Mouse (Mus musculus) small intestine, adult 2 months (tissue): ENCODE measurements at regions not wholly inside any gene's neighbourhood (a gene's known extent, or its start where the extent isn't known, plus 50 kb on each side); places are given as distances from the start of the nearest gene placed in this dataset.

Experiments used
- H3K27ac ChIP-seq: fragments of 200-500 bp; 2 replicates; pipeline ENCODE4 v1.5.1; 2012; ENCODE audit warnings: low read depth, low read length, control low read depth, inconsistent platforms; ENCODE audit not compliant: insufficient read depth
- H3K27me3 ChIP-seq: fragments of 200-500 bp; 2 replicates; pipeline ENCODE4 v1.6.1; 2012; ENCODE audit warnings: mild to moderate bottlenecking, moderate library complexity, low read length, inconsistent platforms; ENCODE audit not compliant: control insufficient read depth, insufficient read depth
- H3K36me3 ChIP-seq: fragments of 200-500 bp; 2 replicates; pipeline ENCODE4 v1.6.1; 2012; ENCODE audit warnings: mild to moderate bottlenecking, low read length, control low read depth, inconsistent platforms; ENCODE audit not compliant: control insufficient read depth, insufficient read depth
- H3K4me1 ChIP-seq: fragments of 200-500 bp; 2 replicates; pipeline ENCODE4 v1.6.1; 2012; ENCODE audit warnings: low read length, inconsistent platforms, mixed read lengths; ENCODE audit not compliant: control insufficient read depth, insufficient read depth, insufficient read length
- H3K4me3 ChIP-seq: fragments of 200-500 bp; 2 replicates; pipeline ENCODE4 v1.5.1; 2012; ENCODE audit warnings: low read depth, mild to moderate bottlenecking, control low read depth, inconsistent platforms, low read length, moderate library complexity
- CTCF ChIP-seq: fragments of 200-500 bp; IDR thresholded peaks from 2 replicates; pipeline ENCODE4 v1.5.1; 2012; ENCODE audit warnings: low read depth, mild to moderate bottlenecking, control low read depth, inconsistent platforms, low read length, moderate library complexity, mixed read lengths; ENCODE audit not compliant: insufficient replicate concordance, insufficient read length; ENCODE audit errors: extremely low read depth
- POLR2A ChIP-seq: fragments of 200-500 bp; IDR thresholded peaks from 2 replicates; pipeline ENCODE4 v1.6.1; 2012; ENCODE audit warnings: low read depth, mild to moderate bottlenecking, control low read depth, inconsistent platforms, low read length, moderate library complexity
- WGBS: fragments of 180-500 bp; shearing (Covaris S2); methylation state at CpG from one replicate; pipeline ENCODE4 v1.1.7; 2018; 5-methylcytosine and 5-hydroxymethylcytosine counted together

DNA sequence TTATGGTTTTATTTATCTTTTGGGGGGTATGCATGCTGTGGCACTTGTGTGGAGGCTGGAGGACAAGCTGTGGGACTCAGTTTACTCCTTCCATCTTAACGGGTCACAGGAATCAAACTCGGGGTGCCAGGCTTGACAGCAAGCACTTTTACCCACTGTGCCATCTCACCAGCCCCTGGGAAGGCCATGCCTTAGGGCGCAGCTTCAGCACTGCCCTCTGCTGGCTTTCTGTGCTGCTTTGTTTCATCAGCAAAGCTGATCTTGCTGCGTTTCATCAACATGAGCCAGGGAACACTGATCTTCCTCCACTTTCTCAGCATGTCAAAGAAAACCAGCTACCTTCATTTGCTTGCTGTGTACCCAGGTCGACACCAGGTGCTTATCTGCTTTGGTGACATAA is 2086.6 kb downstream of the A830018L16Rik start:
- Histone ChIP-seq H3K27ac (no peak overlapping the region), H3K4me1 (no peaks in the 10 kb centered on the region), H3K36me3 (no peaks in the 10 kb centered on the region), H3K27me3 (no peaks in the 10 kb centered on the region), H3K4me3 (no peak overlapping the region)
- TF ChIP-seq CTCF = peak; percentile 54; the same call in 1 of the 2 replicates
- TF ChIP-seq POLR2A = no peak
- WGBS = 27% methylated on average over 5 of the region's 5 CpGs

DNA sequence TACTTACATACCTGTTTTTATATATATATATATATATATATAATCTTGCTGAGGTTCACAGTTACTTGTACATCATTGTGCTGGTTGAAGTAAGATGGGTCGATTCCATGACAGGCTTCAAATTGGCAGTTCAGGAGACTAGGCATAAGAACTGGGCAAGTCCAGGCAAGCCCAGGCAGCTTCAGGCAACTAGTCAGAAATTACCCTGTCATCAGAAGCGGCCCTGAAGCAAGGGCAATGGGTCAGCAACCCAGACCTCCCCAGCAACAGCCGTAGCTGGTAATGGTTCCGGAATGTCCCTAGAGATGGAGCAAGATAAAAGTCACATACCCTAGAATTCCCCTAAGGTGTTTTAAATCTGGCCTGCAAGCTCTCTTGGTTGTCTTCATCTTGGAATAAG is 2088.0 kb downstream of the A830018L16Rik start:
- no peaks in the 10 kb centered on the region for H3K36me3 ChIP-seq
- no peaks in the 10 kb centered on the region for H3K4me1 ChIP-seq
- no peak overlapping the region for H3K27ac ChIP-seq
- 85% methylated on average over 4 of the region's 4 CpGs for WGBS
- H3K27me3 ChIP-seq = no peaks in the 10 kb centered on the region
- no peak for TF ChIP-seq CTCF
- no peak for TF ChIP-seq POLR2A
- H3K4me3 ChIP-seq = no peak overlapping the region

DNA sequence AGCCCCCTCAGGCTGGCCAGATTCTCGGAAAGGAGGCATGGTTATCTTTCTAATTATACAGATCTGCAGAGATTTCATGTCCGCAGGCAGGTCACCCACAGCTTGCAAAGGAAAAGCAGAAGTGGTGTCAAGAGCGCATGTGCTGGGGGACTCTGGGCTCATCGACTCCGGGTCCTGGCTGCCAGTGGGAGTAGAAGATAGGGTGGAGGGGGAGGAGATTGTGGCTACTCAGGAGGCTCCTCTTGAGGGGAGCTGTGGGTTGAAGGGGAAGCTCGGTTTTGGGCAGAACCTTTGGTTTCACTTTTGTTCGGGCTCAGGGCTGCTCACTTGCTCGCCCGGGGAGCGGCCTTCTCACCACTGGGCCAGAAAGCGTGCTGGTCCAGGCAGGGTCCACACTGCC is 2099.9 kb downstream of the A830018L16Rik start:
- Histone ChIP-seq H3K4me3 (peak overlapping the region; percentile 20), H3K4me1 (no peaks in the 10 kb centered on the region), H3K36me3 (no peaks in the 10 kb centered on the region), H3K27me3 (no peaks in the 10 kb centered on the region), H3K27ac (no peak overlapping the region)
- 83% methylated on average over 11 of the region's 11 CpGs for WGBS
- TF ChIP-seq CTCF (no peak), POLR2A (no peak)
